Mouse (Mus musculus) liver, embryonic 14.5 days (tissue): Measurements from ENCODE around the gene Dgkz. TPM values are rescaled to one million over a fixed set of nuclear protein-coding genes. Genes with fewer than 3 reads are reported as not detected.

Experiments used
- ATAC-seq: fragments of 200-750 bp; cut with Nextera tagmentation; 2 replicates; pipeline ENCODE4 v1.8.0; 2017; ENCODE audit warnings: moderate number of reproducible peaks, mild to moderate bottlenecking, moderate library complexity; ENCODE audit not compliant: insufficient read depth
- DNase-seq, 3 experiments: peaks; one replicate each; pipeline ENCODE4 v3.0.0-alpha.2; 2012 to 2013; ENCODE audit warnings: low read depth in 3 of 3, low spot score in 3 of 3
- H3K27ac ChIP-seq: fragments of 300-500 bp; sonication (generic); 2 replicates; pipeline ENCODE4 v1.5.1; 2014; ENCODE audit warnings: moderate library complexity, mild to moderate bottlenecking, control low read depth, inconsistent platforms
- H3K27me3 ChIP-seq: fragments of 300-500 bp; sonication (generic); 2 replicates; pipeline ENCODE4 v1.6.1; 2014; ENCODE audit warnings: mild to moderate bottlenecking, low read length, moderate library complexity; ENCODE audit not compliant: control insufficient read depth, insufficient read depth
- H3K36me3 ChIP-seq: fragments of 300-500 bp; sonication (generic); replicated peaks from 2 replicates; pipeline ENCODE4 v1.6.1; 2014; ENCODE audit warnings: low read depth; ENCODE audit not compliant: control insufficient read depth, insufficient read depth
- H3K4me1 ChIP-seq, 2 experiments: fragments of 200-500 bp in 1 of 2; fragments of 300-500 bp in 1 of 2; sonication (generic) in 1 of 2; replicated peaks; 2 replicates each; pipeline ENCODE4 v1.6.1; 2012 to 2014; ENCODE audit warnings: antibody characterized with exemption in 1 of 2, inconsistent platforms in 1 of 2, low read length in 1 of 2; ENCODE audit not compliant: control insufficient read depth in 2 of 2, insufficient read depth in 2 of 2
- H3K4me2 ChIP-seq: fragments of 300-500 bp; sonication (generic); 2 replicates; pipeline ENCODE4 v1.6.1; 2014; ENCODE audit warnings: low read depth, mild to moderate bottlenecking, control low read depth, moderate library complexity
- H3K4me3 ChIP-seq, 2 experiments: fragments of 200-500 bp in 1 of 2; fragments of 300-500 bp in 1 of 2; sonication (generic) in 1 of 2; 2 replicates each; pipeline ENCODE4 v1.5.1; 2012 to 2014; ENCODE audit warnings: low read depth in 2 of 2, low read length in 2 of 2, mild to moderate bottlenecking in 2 of 2, control low read depth in 1 of 2, inconsistent platforms in 1 of 2, moderate library complexity in 1 of 2; ENCODE audit not compliant: insufficient read depth in 1 of 2
- H3K9ac ChIP-seq: fragments of 300-500 bp; sonication (generic); replicated peaks from 2 replicates; pipeline ENCODE4 v1.6.1; 2014; ENCODE audit warnings: mild to moderate bottlenecking, control low read depth, moderate library complexity
- H3K9me3 ChIP-seq: fragments of 300-500 bp; sonication (generic); 2 replicates; pipeline ENCODE4 v1.6.1; 2016; ENCODE audit warnings: low read length, mixed read lengths; ENCODE audit not compliant: control insufficient read depth
- CTCF ChIP-seq: IDR thresholded peaks from 2 replicates; pipeline ENCODE4 v1.5.1; 2016; ENCODE audit warnings: antibody characterized with exemption, low read depth, control low read depth
- EP300 ChIP-seq: IDR thresholded peaks from 2 replicates; pipeline ENCODE4 v1.6.1; 2016; ENCODE audit warnings: antibody characterized with exemption, low read depth
- WGBS: fragments of 180-500 bp; shearing (Covaris S2); extraction: QIAGEN DNeasy Blood & Tissue Kit; methylation state at CpG from one replicate; pipeline ENCODE4 v1.1.7; 2014; ENCODE audit not compliant: insufficient replicate concordance; 5-methylcytosine and 5-hydroxymethylcytosine counted together
- polyA plus RNA-seq, 2 experiments: library from polyadenylated mRNA; depleted of rRNA in 1 of 2; stranded (reverse) in 1 of 2; unstranded in 1 of 2; fragments of >200 nt; fragmentation: Nextera tagmentation in 1 of 2; extraction: Ambion mirVana in 1 of 2; gene quantifications; 2 replicates each; pipeline versions ENCODE4 v1.2.1 to v1.2.3; 2012 to 2014

Dgkz gene
- polyA plus RNA-seq, 2 experiments: 19.6 to 60.7 TPM

DNA sequence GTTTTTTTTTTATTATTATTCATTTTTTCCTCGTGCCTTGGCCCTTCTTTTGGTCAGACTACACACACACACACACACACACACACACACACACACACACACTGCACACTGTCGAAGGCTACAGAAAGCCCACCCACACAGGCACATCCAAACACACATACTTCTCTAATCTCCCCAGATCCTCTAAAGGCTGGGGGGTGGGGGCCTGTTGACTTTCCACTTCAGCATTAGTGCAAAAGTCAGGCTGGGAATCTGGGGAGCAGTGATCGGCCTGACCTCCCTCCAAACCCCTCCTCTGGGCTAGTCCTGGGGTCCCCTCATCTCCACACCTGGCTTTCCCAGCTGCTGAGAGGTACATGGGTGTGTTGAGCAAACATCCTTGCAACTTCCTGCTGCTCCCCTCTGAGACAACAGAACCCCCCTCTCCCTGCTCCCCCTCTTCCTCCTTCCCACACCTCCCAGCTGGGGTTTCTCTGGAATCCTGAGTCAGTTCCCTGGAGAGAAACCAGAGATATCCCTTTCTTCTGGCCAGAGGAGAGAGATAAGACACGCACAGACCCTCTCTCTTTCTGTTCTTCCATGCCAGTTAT is 45.1 kb upstream of the Dgkz start:
- no peak for TF ChIP-seq CTCF
- TF ChIP-seq EP300: no peak
- Histone ChIP-seq H3K9ac (no peak overlapping the region), H3K4me2 (no peak overlapping the region), H3K36me3 (no peaks in the 10 kb centered on the region), H3K4me1 (peaks cover 0 to 3% of the 10 kb centered on the region in 2 experiments; a peak in 1 of 4 replicates), H3K27me3 (peaks cover 15% of the 10 kb centered on the region), H3K27ac (no peak overlapping the region), H3K9me3 (no peaks in the 10 kb centered on the region), H3K4me3 (no peak overlapping the region)
- DNase-seq (no peak), ATAC-seq (no peak)
- 36% methylated on average over 4 of the region's 4 CpGs for WGBS

DNA sequence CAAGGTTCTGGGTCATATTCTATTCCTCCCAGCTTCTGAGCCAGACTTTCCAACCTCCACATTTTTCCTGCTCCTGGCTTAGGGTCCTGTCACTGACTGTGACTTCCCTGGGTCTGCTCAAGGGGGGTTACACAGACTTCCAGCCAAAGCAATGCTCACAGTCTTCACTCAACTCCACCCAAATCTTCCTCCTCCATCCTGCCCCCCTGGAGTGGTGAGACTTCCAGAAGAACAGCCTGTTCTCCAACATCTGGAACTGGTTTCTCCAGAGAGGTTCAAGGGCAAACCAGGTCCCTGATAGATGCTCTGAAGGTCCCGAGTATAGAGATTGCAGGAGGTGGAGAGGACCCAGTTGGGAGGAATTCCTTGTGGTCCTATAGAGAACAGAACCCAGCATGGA is 41.8 kb upstream of the Dgkz start:
- Histone ChIP-seq H3K9ac (no peak overlapping the region), H3K4me3 (no peak overlapping the region), H3K27ac (no peak overlapping the region), H3K4me1 (peaks cover 0 to 2% of the 10 kb centered on the region in 2 experiments; a peak in 1 of 4 replicates), H3K36me3 (no peaks in the 10 kb centered on the region), H3K9me3 (no peaks in the 10 kb centered on the region), H3K4me2 (no peak overlapping the region), H3K27me3 (no peaks in the 10 kb centered on the region; the same call in 1 of the 2 replicates)
- TF ChIP-seq EP300 (no peak), CTCF (no peak)
- WGBS: 53% methylated on average over 1 of the region's 1 CpGs
- DNase-seq (no peak), ATAC-seq (no peak)

DNA sequence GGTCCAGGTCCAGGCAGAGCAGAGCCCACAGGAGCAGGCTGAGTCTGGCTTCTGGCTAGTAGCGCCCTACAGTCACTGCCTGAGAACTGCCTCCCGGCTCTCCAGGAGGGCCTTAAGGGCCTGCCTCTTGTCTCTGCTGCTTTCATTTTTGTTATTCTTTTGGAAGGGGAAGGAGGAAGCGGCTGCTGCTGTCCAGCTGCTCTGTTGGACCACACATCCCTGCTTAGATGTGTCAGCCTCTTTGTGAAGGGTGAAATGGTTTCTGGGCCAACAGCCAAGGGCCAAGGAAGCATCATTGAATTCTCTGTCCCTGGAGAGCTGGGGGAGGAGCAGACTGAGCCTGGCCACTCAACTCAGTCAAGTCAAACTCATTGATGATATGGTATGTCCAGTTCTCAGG is 41.3 kb upstream of the Dgkz start:
- DNase-seq (no peak), ATAC-seq (no peak)
- Histone ChIP-seq H3K27me3 (no peaks in the 10 kb centered on the region; the same call in 1 of the 2 replicates), H3K9ac (no peak overlapping the region), H3K4me1 (peaks cover 0 to 2% of the 10 kb centered on the region in 2 experiments; a peak in 1 of 4 replicates), H3K4me3 (no peak overlapping the region), H3K9me3 (no peaks in the 10 kb centered on the region), H3K4me2 (no peak overlapping the region), H3K27ac (no peak overlapping the region), H3K36me3 (no peaks in the 10 kb centered on the region)
- WGBS: 43% methylated on average over 3 of the region's 3 CpGs
- TF ChIP-seq EP300: no peak
- TF ChIP-seq CTCF: no peak

DNA sequence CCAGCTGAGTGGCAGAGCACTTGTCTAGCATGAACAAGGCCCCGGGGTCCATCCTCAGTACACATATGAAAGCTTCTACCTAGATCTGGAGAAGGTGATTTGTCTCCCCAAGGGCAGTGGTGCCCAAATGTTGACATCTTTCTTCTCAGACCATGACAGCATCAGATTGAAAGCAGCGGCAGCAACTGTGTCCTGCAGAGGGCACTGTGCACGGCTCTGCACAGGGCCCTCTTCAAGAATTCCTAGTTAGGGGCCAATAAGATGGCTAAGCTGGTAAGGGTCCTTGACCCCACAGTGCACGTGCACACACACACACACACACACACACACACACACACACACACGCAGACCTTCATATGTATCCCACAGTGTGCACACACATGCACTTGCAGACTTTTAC is 39.2 kb upstream of the Dgkz start:
- no peak for ATAC-seq
- H3K9ac ChIP-seq: no peak overlapping the region
- no peak overlapping the region for H3K27ac ChIP-seq
- peaks cover 0 to 2% of the 10 kb centered on the region in 2 experiments; a peak in 1 of 4 replicates for H3K4me1 ChIP-seq
- H3K27me3 ChIP-seq: no peaks in the 10 kb centered on the region
- no peaks in the 10 kb centered on the region for H3K36me3 ChIP-seq
- no peaks in the 10 kb centered on the region for H3K9me3 ChIP-seq
- DNase-seq: no peak
- no peak overlapping the region for H3K4me3 ChIP-seq
- no peak overlapping the region for H3K4me2 ChIP-seq
- WGBS: 70% methylated on average over 5 of the region's 5 CpGs
- TF ChIP-seq EP300: no peak
- no peak for TF ChIP-seq CTCF

DNA sequence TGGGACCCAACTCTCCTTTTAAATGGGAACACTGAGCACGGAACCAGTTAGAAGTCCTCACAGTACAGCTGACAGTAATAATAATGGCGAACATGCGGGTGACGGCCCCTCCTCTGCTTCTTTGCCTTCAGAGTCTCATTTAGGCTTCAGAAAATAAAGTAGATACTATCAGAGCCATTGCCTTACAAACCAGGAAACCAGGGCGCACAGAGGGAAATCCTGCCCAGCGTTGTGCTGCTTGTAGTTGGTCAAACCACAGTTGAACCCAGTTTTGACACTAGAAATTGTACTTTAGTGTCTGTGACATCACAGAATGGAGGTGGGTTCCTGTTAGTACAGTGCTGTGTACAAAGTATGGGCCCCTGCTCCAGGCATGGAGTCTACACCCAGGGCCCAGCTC is 38.6 kb upstream of the Dgkz start:
- Histone ChIP-seq H3K27ac (no peak overlapping the region), H3K4me1 (peaks cover 0 to 3% of the 10 kb centered on the region in 2 experiments; a peak in 2 of 4 replicates), H3K27me3 (no peaks in the 10 kb centered on the region), H3K4me2 (no peak overlapping the region), H3K9me3 (no peaks in the 10 kb centered on the region), H3K9ac (no peak overlapping the region), H3K36me3 (no peaks in the 10 kb centered on the region), H3K4me3 (no peak overlapping the region)
- no peak for ATAC-seq
- DNase-seq: no peak
- TF ChIP-seq CTCF (no peak), EP300 (no peak)
- 42% methylated on average over 6 of the region's 6 CpGs for whole genome bisulfite sequencing
